Mouse (Mus musculus) ovary, postnatal 36 days (tissue): ENCODE results near the gene Lgals4.

Source experiments
- DNase-seq: peaks from one replicate; pipeline ENCODE4 v3.0.0; 2022; ENCODE audit warnings: low spot score, mixed read lengths

Gene Lgals4

GRCm38 (mm10) chr7:28808221-28808941 lies 25.3 kb upstream of the Lgals4 start, which contains the start of gene Hnrnpl:
Gene Hnrnpl (plus strand): TSS chr7:28808541.
- no peak for DNase-seq

GRCm38 (mm10) chr7:28808957-28809393 lies 24.7 kb upstream of the Lgals4 start:
- DNase-seq, result peak; percentile 96

- DNase-seq, result peak; percentile 68
Observed at GRCm38 (mm10) chr7:28809401-28810089, 24.1 kb upstream of the Lgals4 start.

- DNase-seq, result peak; percentile 98
Observed at GRCm38 (mm10) chr7:28810107-28811066, 23.3 kb upstream of the Lgals4 start.

- peak; percentile 96 for DNase-seq
Observed at GRCm38 (mm10) chr7:28811228-28811627, 22.4 kb upstream of the Lgals4 start.

- no peak for DNase-seq
Observed at GRCm38 (mm10) chr7:28811640-28812275, 21.9 kb upstream of the Lgals4 start.

- no peak for DNase-seq
Observed at GRCm38 (mm10) chr7:28812436-28812835, 21.2 kb upstream of the Lgals4 start.

- DNase-seq, result no peak
Observed at GRCm38 (mm10) chr7:28812949-28813348, 20.7 kb upstream of the Lgals4 start.

GRCm38 (mm10) chr7:28814306-28815034 lies 19.2 kb upstream of the Lgals4 start:
- no peak for DNase-seq

GRCm38 (mm10) chr7:28815230-28815629 lies 18.4 kb upstream of the Lgals4 start:
- DNase-seq, result no peak

GRCm38 (mm10) chr7:28816201-28816600 lies 17.5 kb upstream of the Lgals4 start:
- no peak for DNase-seq

GRCm38 (mm10) chr7:28816920-28817319 lies 16.7 kb upstream of the Lgals4 start:
- no peak for DNase-seq

- no peak for DNase-seq
Observed at GRCm38 (mm10) chr7:28817524-28817923, 16.1 kb upstream of the Lgals4 start.

- no peak for DNase-seq
Observed at GRCm38 (mm10) chr7:28817957-28818356, 15.7 kb upstream of the Lgals4 start.

- no peak for DNase-seq
Observed at GRCm38 (mm10) chr7:28818436-28818835, 15.2 kb upstream of the Lgals4 start.

- no peak for DNase-seq
Observed at GRCm38 (mm10) chr7:28818861-28819452, 14.7 kb upstream of the Lgals4 start.

GRCm38 (mm10) chr7:28819571-28819970 lies 14.1 kb upstream of the Lgals4 start:
- no peak for DNase-seq

- no peak for DNase-seq
Observed at GRCm38 (mm10) chr7:28820358-28821260, 13.0 kb upstream of the Lgals4 start.

GRCm38 (mm10) chr7:28821261-28821831 lies 12.3 kb upstream of the Lgals4 start:
- no peak for DNase-seq
